Mouse (Mus musculus) embryonic facial prominence, embryonic 10.5 days (tissue): ENCODE results near the gene Snrnp25. TPM values are rescaled to one million over a fixed set of nuclear protein-coding genes. Genes with fewer than 3 reads are reported as not detected.

Source experiments
- DNase-seq: peaks from one replicate; pipeline ENCODE4 v3.0.0-alpha.2; 2017; ENCODE audit warnings: low spot score
- H3K27ac ChIP-seq: fragments of 300-500 bp; sonication (generic); replicated peaks from 2 replicates; pipeline ENCODE4 v1.5.1; 2016; ENCODE audit warnings: mild to moderate bottlenecking
- H3K27me3 ChIP-seq: fragments of 300-500 bp; sonication (generic); replicated peaks from 2 replicates; pipeline ENCODE4 v1.6.1; 2016; ENCODE audit warnings: low read depth, mild to moderate bottlenecking; ENCODE audit not compliant: poor library complexity, severe bottlenecking
- H3K36me3 ChIP-seq: fragments of 300-500 bp; sonication (generic); replicated peaks from 2 replicates; pipeline ENCODE4 v1.6.1; 2016; ENCODE audit warnings: mild to moderate bottlenecking, moderate library complexity
- H3K4me1 ChIP-seq: fragments of 300-500 bp; sonication (generic); 2 replicates; pipeline ENCODE4 v1.6.1; 2016
- H3K4me3 ChIP-seq: fragments of 300-500 bp; sonication (generic); 2 replicates; pipeline ENCODE4 v1.5.1; 2016; ENCODE audit warnings: mild to moderate bottlenecking, moderate library complexity
- H3K9me3 ChIP-seq: fragments of 300-500 bp; sonication (generic); 2 replicates; pipeline ENCODE4 v1.6.1; 2016; ENCODE audit warnings: mild to moderate bottlenecking
- WGBS: fragments of 180-500 bp; shearing (Covaris S2); methylation state at CpG from one replicate; pipeline ENCODE4 v1.1.7; 2016; 5-methylcytosine and 5-hydroxymethylcytosine counted together
- polyA plus RNA-seq: library from polyadenylated mRNA; unstranded; fragments of >200 nt; fragmentation: Nextera tagmentation; extraction: Ambion mirVana; gene quantifications from 2 replicates; pipeline ENCODE4 v1.2.1, GENCODE M21; 2016

Gene Snrnp25
- polyA plus RNA-seq, 1 experiment from 2014 or later: 102 TPM

GRCm38 (mm10) chr11:32221225-32221950, 16.2 kb downstream of the Snrnp25 start:
- DNase-seq: peak; percentile 83
- under 1% methylated on average over 46 of the region's 46 CpGs for WGBS
- Histone ChIP-seq H3K27me3 (peaks cover 17% of the 10 kb centered on the region; the same call in 1 of the 2 replicates), H3K27ac (peak overlapping the region; percentile 91), H3K4me1 (peaks cover 84% of the 10 kb centered on the region), H3K9me3 (no peaks in the 10 kb centered on the region), H3K36me3 (peaks cover 5% of the 10 kb centered on the region; the same call in 1 of the 2 replicates), H3K4me3 (peak overlapping the region; percentile 91)

GRCm38 (mm10) chr11:32221951-32222409, 16.8 kb downstream of the Snrnp25 start, which contains the start of gene Rhbdf1:
Gene Rhbdf1 (minus strand): TSS chr11:32222300.
- under 1% methylated on average over 72 of the region's 72 CpGs for WGBS
- peaks cover 89% of the 10 kb centered on the region for H3K4me1 ChIP-seq
- H3K36me3 ChIP-seq: peaks cover 5% of the 10 kb centered on the region; the same call in 1 of the 2 replicates
- peak within 1 kb of the TSS; percentile 91 for H3K4me3 ChIP-seq
- H3K9me3 ChIP-seq: no peaks in the 10 kb centered on the region
- H3K27ac ChIP-seq: peak within 1 kb of the TSS; percentile 91
- H3K27me3 ChIP-seq: peaks cover 17% of the 10 kb centered on the region; the same call in 1 of the 2 replicates
- DNase-seq: peak; percentile 79

DNA sequence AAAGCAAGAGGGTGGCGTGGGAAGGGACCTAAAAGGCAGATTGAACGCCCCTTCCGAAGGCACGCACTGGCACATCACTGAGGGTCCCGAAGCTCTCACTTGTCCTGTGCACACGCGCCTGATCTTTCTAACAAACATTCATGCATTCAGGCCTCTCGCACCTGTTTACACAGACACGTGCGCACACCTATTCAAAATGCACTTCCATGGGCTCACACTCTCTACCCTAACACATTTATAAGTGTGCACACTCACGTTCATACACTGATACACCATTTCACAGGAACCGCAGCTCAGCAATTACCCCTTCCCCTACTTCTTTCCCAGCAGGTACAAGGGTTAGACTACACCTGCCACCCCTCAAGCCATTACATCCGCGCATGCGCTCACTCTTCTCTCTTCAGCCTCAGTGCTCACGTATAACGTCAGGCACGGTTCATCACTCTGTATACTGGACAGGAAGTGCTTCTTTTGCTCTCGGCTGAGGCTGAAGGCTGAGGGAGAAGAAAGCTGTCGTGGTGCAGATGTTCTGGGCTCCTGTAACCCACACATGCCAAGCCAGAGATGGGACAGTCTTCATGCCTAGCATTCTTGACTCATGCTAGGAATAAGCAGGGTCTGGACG, 17.5 kb downstream of the Snrnp25 start:
- H3K4me3 ChIP-seq: peak overlapping the region; percentile 91
- H3K4me1 ChIP-seq: peaks cover 96% of the 10 kb centered on the region
- WGBS: 10% methylated on average over 21 of the region's 21 CpGs
- peak; percentile 38 for DNase-seq
- H3K27ac ChIP-seq: peak overlapping the region; percentile 91
- H3K27me3 ChIP-seq: peaks cover 17% of the 10 kb centered on the region; the same call in 1 of the 2 replicates
- peaks cover 5% of the 10 kb centered on the region; the same call in 1 of the 2 replicates for H3K36me3 ChIP-seq
- no peaks in the 10 kb centered on the region for H3K9me3 ChIP-seq

DNA sequence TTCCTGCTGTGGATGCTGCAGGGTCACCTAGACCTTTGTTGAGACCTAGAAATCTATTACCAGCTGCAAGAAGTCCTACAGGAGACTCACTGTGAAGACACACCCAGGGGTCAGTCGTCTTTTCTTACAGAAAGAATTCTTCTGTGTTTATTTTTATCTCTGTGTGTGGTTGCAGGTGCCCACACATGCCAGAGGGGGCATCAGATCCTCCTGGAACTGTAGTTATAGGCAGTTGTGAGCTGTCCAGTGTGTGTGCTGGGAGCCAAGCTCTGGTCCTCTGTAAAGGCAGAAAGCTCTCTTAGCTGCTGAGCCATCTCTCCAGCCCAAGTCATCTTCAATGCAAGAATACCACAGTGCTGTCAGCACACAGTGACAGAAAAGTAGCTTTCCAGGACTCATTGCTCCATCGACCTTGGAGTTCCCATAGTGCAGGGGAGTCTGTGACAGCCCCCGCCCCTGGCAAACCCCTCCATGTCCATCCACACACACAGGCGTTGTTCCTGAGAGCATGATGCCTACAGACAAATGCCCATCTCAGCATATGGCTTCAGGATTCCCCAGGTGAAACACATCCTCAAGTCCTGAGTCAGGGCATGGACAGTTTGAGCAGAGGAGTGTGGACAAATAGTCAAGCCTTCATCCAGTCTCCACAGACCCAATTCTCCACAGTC, 18.2 kb downstream of the Snrnp25 start:
- peak overlapping the region; percentile 91; the same call in 1 of the 2 replicates for H3K4me3 ChIP-seq
- H3K4me1 ChIP-seq: peaks cover 90% of the 10 kb centered on the region

GRCm38 (mm10) chr11:32224468-32225139, 19.4 kb downstream of the Snrnp25 start:
- peak overlapping the region; percentile 90 for H3K27ac ChIP-seq
- DNase-seq: peak; percentile 71
- H3K4me1 ChIP-seq: peaks cover 78% of the 10 kb centered on the region
- H3K4me3 ChIP-seq: peak overlapping the region; percentile 14; the same call in 1 of the 2 replicates
- H3K36me3 ChIP-seq: peaks cover 17% of the 10 kb centered on the region
- WGBS: 26% methylated on average over 4 of the region's 4 CpGs
- H3K9me3 ChIP-seq: no peaks in the 10 kb centered on the region
- H3K27me3 ChIP-seq: peaks cover 17% of the 10 kb centered on the region; the same call in 1 of the 2 replicates

More for the DNA sequence above, 18.2 kb downstream of the Snrnp25 start:
- 72% methylated on average over 4 of the region's 4 CpGs for WGBS
- Histone ChIP-seq H3K9me3 (no peaks in the 10 kb centered on the region), H3K36me3 (peaks cover 10% of the 10 kb centered on the region), H3K27me3 (peaks cover 17% of the 10 kb centered on the region; the same call in 1 of the 2 replicates), H3K27ac (no peak overlapping the region)
- no peak for DNase-seq

DNA sequence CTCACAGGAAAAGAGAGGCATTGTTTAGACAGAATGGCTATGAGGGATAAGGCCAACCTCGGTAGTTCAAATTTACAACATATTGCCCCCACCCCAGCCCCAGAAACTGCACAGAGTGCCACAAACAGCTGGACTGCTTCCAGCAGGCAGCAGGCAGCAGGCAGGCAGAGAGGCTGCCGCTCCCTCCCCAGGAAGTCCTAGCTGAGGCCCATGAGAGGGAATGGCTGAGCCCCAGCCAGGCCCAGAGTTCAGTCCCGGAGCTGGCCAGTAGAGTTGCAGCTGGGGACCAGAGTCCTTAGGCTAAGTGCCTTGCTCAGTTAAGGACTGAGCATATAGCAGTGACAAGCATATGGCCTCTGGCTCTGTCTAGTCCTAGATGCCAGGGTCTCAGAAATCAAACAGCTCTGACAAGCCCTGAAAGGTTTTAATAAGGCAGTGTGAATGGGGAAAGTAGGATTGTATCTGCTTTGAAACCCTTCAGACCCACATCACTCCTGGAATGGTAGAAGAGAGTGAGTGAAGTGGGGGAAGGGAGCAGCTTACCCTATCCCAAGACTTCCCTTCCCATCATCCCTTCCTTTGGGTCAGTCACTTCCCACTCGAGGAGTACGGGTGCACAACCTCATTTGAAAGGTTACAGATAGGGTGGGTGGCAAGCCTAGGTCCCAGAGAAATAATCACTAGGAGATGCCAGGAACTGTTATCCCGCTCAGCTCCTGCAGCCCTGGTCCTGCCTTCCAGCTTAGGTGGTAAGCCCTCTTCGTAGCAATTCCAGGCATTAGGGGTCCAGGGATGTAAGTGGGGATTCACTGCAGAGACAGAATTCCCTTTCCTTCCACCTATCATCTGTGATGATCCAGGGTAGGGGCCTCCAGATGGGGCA, 20.2 kb downstream of the Snrnp25 start:
- peak overlapping the region; percentile 90 for H3K27ac ChIP-seq
- peak; percentile 40 for DNase-seq
- peak overlapping the region; percentile 69 for H3K4me3 ChIP-seq
- peaks cover 69% of the 10 kb centered on the region for H3K4me1 ChIP-seq
- H3K27me3 ChIP-seq: peaks cover 17% of the 10 kb centered on the region; the same call in 1 of the 2 replicates
- 49% methylated on average over 7 of the region's 7 CpGs for WGBS
- peaks cover 25% of the 10 kb centered on the region for H3K36me3 ChIP-seq
- H3K9me3 ChIP-seq: no peaks in the 10 kb centered on the region

DNA sequence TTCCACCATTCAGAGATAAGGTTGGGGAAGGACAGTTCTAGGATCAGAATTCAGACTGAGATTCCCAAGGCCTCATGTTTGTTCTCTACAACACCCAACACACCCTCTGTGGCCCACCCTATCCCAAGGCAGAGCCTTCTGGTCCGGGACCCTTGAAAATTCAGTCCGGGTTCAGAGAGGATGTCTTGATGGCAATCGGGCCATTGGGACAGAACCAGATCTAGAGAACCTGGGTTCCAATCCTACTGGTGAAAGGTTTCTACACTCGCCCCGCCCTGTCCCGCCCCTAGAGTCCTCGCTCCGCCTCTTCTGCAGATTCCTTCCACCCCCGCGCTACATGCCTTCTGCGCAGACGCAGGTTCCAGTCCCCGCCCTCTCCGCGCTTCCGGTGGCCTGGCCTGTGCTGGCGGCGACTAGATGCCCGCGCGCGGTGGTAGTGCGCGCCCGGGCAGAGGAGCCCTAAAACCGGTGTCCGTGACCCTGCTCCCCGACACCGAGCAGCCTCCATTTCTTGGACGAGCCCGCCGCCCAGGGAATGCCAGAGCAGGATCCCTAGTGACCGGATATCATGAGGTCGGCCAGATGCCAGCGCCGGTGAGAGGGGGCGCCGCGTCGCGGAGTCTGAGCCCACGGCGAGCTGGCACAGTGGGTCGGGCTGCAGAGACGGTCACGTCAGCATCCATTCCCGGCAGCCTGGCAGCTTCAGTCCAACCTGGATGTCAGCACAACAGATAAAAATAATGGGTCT, 21.1 kb downstream of the Snrnp25 start, which contains the start of gene Mpg:
TSS of gene Mpg (plus strand) at position 382 of the 748 bp plus-strand sequence.
- DNase-seq: peak; percentile 92
- Histone ChIP-seq H3K9me3 (no peaks in the 10 kb centered on the region), H3K27ac (peak within 1 kb of the TSS; percentile 90), H3K27me3 (peaks cover 17% of the 10 kb centered on the region; the same call in 1 of the 2 replicates), H3K4me3 (peak within 1 kb of the TSS; percentile 69), H3K4me1 (peaks cover 61% of the 10 kb centered on the region), H3K36me3 (peaks cover 34% of the 10 kb centered on the region)
- 3% methylated on average over 47 of the region's 47 CpGs for WGBS

DNA sequence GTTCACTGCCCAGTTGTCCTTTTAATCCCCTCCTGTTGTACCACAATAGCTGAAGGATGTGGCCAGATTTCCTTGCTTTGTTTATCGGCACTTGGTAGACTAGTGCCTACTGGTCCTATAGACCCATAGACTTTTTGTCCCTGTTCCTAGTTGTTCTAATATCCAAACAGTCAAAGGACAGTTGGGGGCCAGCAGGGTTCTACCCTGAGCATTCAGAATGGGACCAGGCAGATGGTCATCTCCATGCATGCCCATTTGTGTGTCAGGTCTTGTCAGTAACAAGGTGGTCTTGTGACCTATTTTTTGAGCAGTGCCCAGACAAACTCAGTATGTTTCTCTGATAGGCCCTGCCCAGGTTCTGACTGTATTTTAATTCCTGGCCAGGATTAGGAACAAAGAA, 21.8 kb downstream of the Snrnp25 start:
- WGBS: 50% methylated on average over 1 of the region's 1 CpGs
- peaks cover 41% of the 10 kb centered on the region for H3K36me3 ChIP-seq
- peak overlapping the region; percentile 90 for H3K27ac ChIP-seq
- H3K9me3 ChIP-seq: no peaks in the 10 kb centered on the region
- DNase-seq: no peak
- H3K4me1 ChIP-seq: peaks cover 55% of the 10 kb centered on the region
- peaks cover 17% of the 10 kb centered on the region; the same call in 1 of the 2 replicates for H3K27me3 ChIP-seq
- H3K4me3 ChIP-seq: peak overlapping the region; percentile 69

DNA sequence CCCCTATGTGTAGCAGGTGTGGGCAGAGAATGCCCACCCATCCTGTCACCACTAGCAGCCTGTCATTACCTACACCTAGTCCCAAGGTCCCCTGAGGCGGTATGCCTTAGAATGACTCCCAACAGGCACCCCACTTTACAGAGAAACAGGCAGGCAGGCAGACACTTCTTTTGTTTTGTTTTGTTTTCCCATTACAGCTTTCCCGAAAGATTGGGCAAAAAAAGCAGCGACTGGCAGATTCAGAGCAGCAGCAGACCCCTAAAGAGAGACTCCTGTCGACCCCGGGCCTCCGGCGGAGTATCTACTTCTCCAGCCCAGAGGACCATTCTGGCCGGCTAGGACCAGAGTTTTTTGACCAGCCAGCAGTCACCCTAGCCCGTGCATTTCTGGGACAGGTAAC, 22.3 kb downstream of the Snrnp25 start:
- WGBS: 91% methylated on average over 9 of the region's 9 CpGs
- 0 out of 2 replicates have a peak overlapping the region, but pooled peaks have one; percentile 90 for H3K27ac ChIP-seq

GRCm38 (mm10) chr11:32228292-32228845, 23.2 kb downstream of the Snrnp25 start:
- Histone ChIP-seq H3K9me3 (no peaks in the 10 kb centered on the region), H3K36me3 (peaks cover 54% of the 10 kb centered on the region), H3K27ac (no peak overlapping the region), H3K4me3 (no peak overlapping the region), H3K4me1 (peaks cover 46% of the 10 kb centered on the region), H3K27me3 (peaks cover 6% of the 10 kb centered on the region; the same call in 1 of the 2 replicates)
- WGBS: 88% methylated on average over 3 of the region's 3 CpGs
- no peak for DNase-seq

More for the DNA sequence above, 22.3 kb downstream of the Snrnp25 start:
- peaks cover 50% of the 10 kb centered on the region for H3K4me1 ChIP-seq
- H3K4me3 ChIP-seq: peak overlapping the region; percentile 69; the same call in 1 of the 2 replicates
- no peaks in the 10 kb centered on the region for H3K9me3 ChIP-seq
- peaks cover 46% of the 10 kb centered on the region for H3K36me3 ChIP-seq
- DNase-seq: no peak
- H3K27me3 ChIP-seq: peaks cover 15% of the 10 kb centered on the region; the same call in 1 of the 2 replicates
